Mouse (Mus musculus) myocyte (in vitro differentiated cells): ENCODE results near the gene Gm17359. TPM values are rescaled to one million over a fixed set of nuclear protein-coding genes. Genes with fewer than 3 reads are reported as not detected.

ENCODE experiments used
- H3K27me3 ChIP-seq: one replicate; pipeline ENCODE4 v1.6.1; 2011; ENCODE audit not compliant: control insufficient read depth, insufficient read depth, insufficient read length
- H3K36me3 ChIP-seq: one replicate; pipeline ENCODE4 v1.6.1; 2011; ENCODE audit not compliant: control insufficient read depth, insufficient read depth
- H3K4me2 ChIP-seq: one replicate; pipeline ENCODE4 v1.6.1; 2011; ENCODE audit warnings: low read depth, control low read depth
- H3K4me3 ChIP-seq: one replicate; pipeline ENCODE4 v1.5.1; 2011; ENCODE audit warnings: mild to moderate bottlenecking, control low read depth, moderate library complexity
- H3K79me2 ChIP-seq: one replicate; pipeline ENCODE4 v1.6.1; 2011; ENCODE audit not compliant: control insufficient read depth, insufficient read depth
- H3ac ChIP-seq: one replicate; pipeline ENCODE4 v1.6.1; 2011; ENCODE audit not compliant: control insufficient read depth, insufficient read length
- CEBPB ChIP-seq: IDR thresholded peaks from 2 replicates; pipeline ENCODE4 v1.6.1; 2011; ENCODE audit warnings: mild to moderate bottlenecking, moderate library complexity; ENCODE audit not compliant: poor library complexity, insufficient read depth, severe bottlenecking
- E2F4 ChIP-seq: IDR thresholded peaks from one replicate; pipeline ENCODE4 v1.6.1; 2011; ENCODE audit warnings: mild to moderate bottlenecking, control low read depth, moderate library complexity; ENCODE audit not compliant: insufficient read depth
- MAX ChIP-seq: IDR thresholded peaks from one replicate; pipeline ENCODE4 v1.6.1; 2011; ENCODE audit warnings: low read depth, mild to moderate bottlenecking, control low read depth
- MYOD1 ChIP-seq, 3 experiments: IDR thresholded peaks; one replicate each; pipeline ENCODE4 v1.6.1; 2011; ENCODE audit warnings: control low read depth in 2 of 3, low read depth in 2 of 3, mild to moderate bottlenecking in 2 of 3, moderate library complexity in 1 of 3; ENCODE audit not compliant: insufficient read length in 2 of 3, control insufficient read depth in 1 of 3
- MYOG ChIP-seq, 3 experiments: IDR thresholded peaks; one replicate each; pipeline ENCODE4 v1.6.1; 2011; ENCODE audit warnings: control low read depth in 2 of 3, low read depth in 2 of 3, mild to moderate bottlenecking in 2 of 3; ENCODE audit not compliant: insufficient read length in 2 of 3, control insufficient read depth in 1 of 3, insufficient read depth in 1 of 3
- POLR2A ChIP-seq: IDR thresholded peaks from one replicate; pipeline ENCODE4 v1.6.1; 2011; ENCODE audit warnings: low read depth, mild to moderate bottlenecking, control low read depth, moderate library complexity; ENCODE audit not compliant: insufficient read length
- POLR2AphosphoS2 ChIP-seq: IDR thresholded peaks from one replicate; pipeline ENCODE4 v1.6.1; 2011; ENCODE audit warnings: low read depth, control low read depth; ENCODE audit not compliant: insufficient read length
- REST ChIP-seq: IDR thresholded peaks from one replicate; pipeline ENCODE4 v1.6.1; 2011; ENCODE audit warnings: mild to moderate bottlenecking, control low read depth, moderate library complexity; ENCODE audit not compliant: insufficient read depth, insufficient read length
- SRF ChIP-seq: IDR thresholded peaks from one replicate; pipeline ENCODE4 v1.6.1; 2011; ENCODE audit warnings: low read depth; ENCODE audit not compliant: control insufficient read depth, insufficient read length
- TCF12 ChIP-seq: IDR thresholded peaks from one replicate; pipeline ENCODE4 v1.6.1; 2011; ENCODE audit warnings: mild to moderate bottlenecking, control low read depth; ENCODE audit not compliant: poor library complexity, insufficient read depth, severe bottlenecking
- TCF3 ChIP-seq: IDR thresholded peaks from one replicate; pipeline ENCODE4 v1.6.1; 2011; ENCODE audit warnings: low read depth, control low read depth; ENCODE audit not compliant: insufficient read length
- USF1 ChIP-seq: IDR thresholded peaks from one replicate; pipeline ENCODE4 v1.6.1; 2011; ENCODE audit warnings: low read depth, mild to moderate bottlenecking, control low read depth, moderate library complexity
- polyA plus RNA-seq: library from polyadenylated mRNA; unstranded; fragments of >200 nt; fragmentation: generic; extraction: Trizol; gene quantifications from one replicate; pipeline ENCODE4 v1.2.1, GENCODE M21; 2012; ENCODE audit warnings: missing spikeins

Gene Gm17359
- polyA plus RNA-seq, 1 experiment = not detected

DNA sequence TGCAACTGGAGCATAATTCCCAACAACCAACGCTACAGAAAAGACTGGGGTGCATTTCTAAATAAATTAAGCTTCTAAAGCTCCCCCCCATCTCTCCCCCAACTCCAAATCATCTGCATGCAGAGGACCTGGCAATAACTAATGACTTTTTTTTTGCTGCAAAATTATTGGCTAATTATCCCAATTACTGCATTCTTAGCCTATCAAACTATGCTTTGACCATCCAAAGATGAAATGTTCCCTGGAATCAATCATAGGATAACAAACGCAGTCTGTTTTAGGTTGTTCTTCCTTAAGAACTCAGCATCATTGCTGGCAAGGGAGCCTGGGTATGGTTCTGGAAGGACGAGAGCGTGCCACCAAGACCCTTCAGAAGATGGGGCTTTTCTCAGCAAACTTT, 27.9 kb upstream of the Gm17359 start:
- Histone ChIP-seq H3K27me3 (no peaks in the 10 kb centered on the region), H3K36me3 (no peaks in the 10 kb centered on the region), H3K4me2 (no peak overlapping the region), H3ac (no peak overlapping the region), H3K79me2 (no peaks in the 10 kb centered on the region), H3K4me3 (no peak overlapping the region)
- no peak for TF ChIP-seq POLR2AphosphoS2
- TF ChIP-seq CEBPB = no peak
- TF ChIP-seq REST = no peak
- no peak for TF ChIP-seq MYOD1 (IDR thresholded peaks at IDR 0.05; ENCODE audit: control insufficient read depth in 1 of 3, insufficient read length in 2 of 3, low read depth in 2 of 3)
- TF ChIP-seq TCF12 = no peak
- no peak for TF ChIP-seq E2F4
- no peak for TF ChIP-seq SRF
- TF ChIP-seq MYOG (IDR thresholded peaks at IDR 0.05; ENCODE audit: control insufficient read depth in 1 of 3, insufficient read depth in 1 of 3, insufficient read length in 2 of 3, low read depth in 2 of 3) = no peak
- TF ChIP-seq MAX = no peak

- Histone ChIP-seq H3K4me3 (no peak overlapping the region), H3K4me2 (no peak overlapping the region), H3K36me3 (no peaks in the 10 kb centered on the region), H3K79me2 (no peaks in the 10 kb centered on the region), H3K27me3 (no peaks in the 10 kb centered on the region), H3ac (no peak overlapping the region)
- no peak for TF ChIP-seq TCF12
- no peak for TF ChIP-seq E2F4
- TF ChIP-seq MYOG (IDR thresholded peaks at IDR 0.05; ENCODE audit: control insufficient read depth in 1 of 3, insufficient read depth in 1 of 3, insufficient read length in 2 of 3, low read depth in 2 of 3) = no peak
- no peak for TF ChIP-seq USF1
- no peak for TF ChIP-seq TCF3
- no peak for TF ChIP-seq REST
- TF ChIP-seq POLR2A = no peak
- TF ChIP-seq POLR2AphosphoS2 = no peak
- no peak for TF ChIP-seq MYOD1 (IDR thresholded peaks at IDR 0.05; ENCODE audit: control insufficient read depth in 1 of 3, insufficient read length in 2 of 3, low read depth in 2 of 3)
Observed at GRCm38 (mm10) chr3:79310184-79310583, 26.3 kb upstream of the Gm17359 start.

- Histone ChIP-seq H3K4me3 (no peak overlapping the region), H3K79me2 (no peaks in the 10 kb centered on the region), H3K4me2 (no peak overlapping the region), H3ac (no peak overlapping the region), H3K27me3 (no peaks in the 10 kb centered on the region), H3K36me3 (no peaks in the 10 kb centered on the region)
- TF ChIP-seq REST (no peak), USF1 (no peak), SRF (no peak), POLR2AphosphoS2 (no peak), TCF3 (no peak), TCF12 (no peak), POLR2A (no peak), E2F4 (no peak), CEBPB (no peak), MAX (no peak), MYOG (IDR thresholded peaks at IDR 0.05; ENCODE audit: control insufficient read depth in 1 of 3, insufficient read depth in 1 of 3, insufficient read length in 2 of 3, low read depth in 2 of 3) (no peak), MYOD1 (IDR thresholded peaks at IDR 0.05; ENCODE audit: control insufficient read depth in 1 of 3, insufficient read length in 2 of 3, low read depth in 2 of 3) (no peak)
Observed at GRCm38 (mm10) chr3:79311895-79312294, 24.6 kb upstream of the Gm17359 start.

- Histone ChIP-seq H3K4me2 (no peak overlapping the region), H3K36me3 (no peaks in the 10 kb centered on the region), H3K27me3 (no peaks in the 10 kb centered on the region), H3K79me2 (no peaks in the 10 kb centered on the region), H3K4me3 (no peak overlapping the region), H3ac (no peak overlapping the region)
- TF ChIP-seq MAX = no peak
Observed at GRCm38 (mm10) chr3:79314006-79314698, 22.3 kb upstream of the Gm17359 start.

- H3K4me3 ChIP-seq = no peak overlapping the region
- no peaks in the 10 kb centered on the region for H3K27me3 ChIP-seq
- H3K4me2 ChIP-seq = no peak overlapping the region
- H3K36me3 ChIP-seq = no peaks in the 10 kb centered on the region
- H3ac ChIP-seq = no peak overlapping the region
- no peaks in the 10 kb centered on the region for H3K79me2 ChIP-seq
- TF ChIP-seq SRF (no peak), E2F4 (no peak), TCF3 (no peak), POLR2AphosphoS2 (no peak), POLR2A (no peak), MAX (no peak)
Observed at GRCm38 (mm10) chr3:79324697-79325526, 11.5 kb upstream of the Gm17359 start.
